Mouse (Mus musculus) G1E (cell line): ENCODE data around the gene Eif4e1b. TPM values are rescaled to one million over a fixed set of nuclear protein-coding genes. Genes with fewer than 3 reads are reported as not detected.

Source experiments
- ATAC-seq: 2 replicates; pipeline ENCODE4 v1.8.0; 2016; ENCODE audit warnings: mild to moderate bottlenecking; ENCODE audit not compliant: insufficient number of reproducible peaks, poor library complexity, low FRiP score, severe bottlenecking; ENCODE audit errors: extremely low read depth
- DNase-seq: peaks from one replicate; pipeline ENCODE4 v3.0.0; 2012; ENCODE audit warnings: low spot score
- H3K27me3 ChIP-seq: 2 replicates; pipeline ENCODE4 v1.6.1; 2012; ENCODE audit warnings: mild to moderate bottlenecking, low read length, inconsistent platforms; ENCODE audit not compliant: insufficient read depth
- H3K36me3 ChIP-seq: replicated peaks from 2 replicates; pipeline ENCODE3; 2012; ENCODE audit warnings: mild to moderate bottlenecking, inconsistent platforms
- H3K4me1 ChIP-seq: 2 replicates; pipeline ENCODE4 v1.6.1; 2012; ENCODE audit warnings: low read depth, low read length, inconsistent platforms, mixed read lengths; ENCODE audit not compliant: insufficient read depth
- H3K4me3 ChIP-seq: 2 replicates; pipeline ENCODE4 v1.5.1; 2012; ENCODE audit warnings: low read depth, mild to moderate bottlenecking, inconsistent platforms, low read length, moderate library complexity, mixed read lengths
- H3K9me3 ChIP-seq: replicated peaks from 2 replicates; pipeline ENCODE4 v1.6.1; 2012; ENCODE audit warnings: inconsistent platforms
- CTCF ChIP-seq: IDR thresholded peaks from 2 replicates; pipeline ENCODE4 v1.5.1; 2012; ENCODE audit warnings: low read depth, low read length, inconsistent platforms, mixed read lengths
- GATA1 ChIP-seq: IDR thresholded peaks from 2 replicates; pipeline ENCODE4 v1.6.1; 2012; ENCODE audit warnings: borderline replicate concordance, low read length, inconsistent platforms, mixed read lengths
- GATA2 ChIP-seq: IDR thresholded peaks from 2 replicates; pipeline ENCODE4 v1.6.1; 2012; ENCODE audit warnings: low read depth, low read length, inconsistent platforms, borderline replicate concordance
- POLR2AphosphoS5 ChIP-seq: IDR thresholded peaks from 2 replicates; pipeline ENCODE4 v1.6.1; 2012; ENCODE audit warnings: low read depth, low read length, inconsistent platforms; ENCODE audit not compliant: insufficient replicate concordance
- TAL1 ChIP-seq: conservative IDR thresholded peaks from 2 replicates; pipeline ENCODE4 v1.6.1; 2012; ENCODE audit warnings: low read depth, low read length, inconsistent platforms, mixed read lengths
- polyA plus RNA-seq: library from polyadenylated mRNA; stranded (reverse); fragments of >175 nt; gene quantifications from 2 replicates; pipeline ENCODE4 v1.2.3, GENCODE M21; 2012
- total RNA-seq, 2 experiments: library from RNA; stranded (forward) in 1 of 2; stranded (reverse) in 1 of 2; fragments of 200-1000 nt in 1 of 2; fragments of >200 nt in 1 of 2; fragmentation: Nextera tagmentation in 1 of 2; gene quantifications; 2 replicates each; pipeline ENCODE4 v1.2.3; 2014 to 2017

Eif4e1b gene
- total and polyA plus RNA-seq, 3 experiments, result 0.05 TPM; not detected in 2

DNA sequence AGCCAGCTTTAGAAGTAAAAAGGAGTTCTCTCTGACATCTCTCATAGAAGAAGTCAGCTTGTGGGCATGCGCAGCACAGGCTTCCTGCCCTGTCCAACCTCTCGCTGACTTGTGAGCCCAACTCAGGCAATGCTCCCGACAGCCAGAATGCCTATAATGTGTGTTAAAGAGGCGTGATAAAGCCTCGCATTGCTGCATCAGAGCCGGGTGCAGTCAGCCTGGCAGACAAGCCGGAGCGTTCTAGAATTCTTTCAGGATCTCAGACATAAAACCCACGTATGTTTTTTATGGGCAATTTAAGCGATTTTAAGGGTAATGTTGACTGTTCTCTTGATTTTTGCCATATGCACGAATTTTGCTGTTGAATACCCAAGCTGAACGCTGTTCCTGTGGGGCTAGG, 24.3 kb downstream of the Eif4e1b start:
- H3K4me3 ChIP-seq, result no peak overlapping the region
- DNase-seq, result no peak
- no peaks in the 10 kb centered on the region; the same call in 1 of the 2 replicates for H3K4me1 ChIP-seq
- H3K36me3 ChIP-seq, result no peaks in the 10 kb centered on the region
- ATAC-seq, result no peak
- no peaks in the 10 kb centered on the region for H3K9me3 ChIP-seq
- peaks cover 4% of the 10 kb centered on the region; the same call in 1 of the 2 replicates for H3K27me3 ChIP-seq
- TF ChIP-seq CTCF, result no peak
- no peak for TF ChIP-seq GATA2
- no peak for TF ChIP-seq POLR2AphosphoS5
- no peak for TF ChIP-seq GATA1
- no peak for TF ChIP-seq TAL1

- H3K4me3 ChIP-seq, result no peak overlapping the region
- no peak for DNase-seq
- H3K27me3 ChIP-seq, result peaks cover 4% of the 10 kb centered on the region; the same call in 1 of the 2 replicates
- H3K4me1 ChIP-seq, result no peaks in the 10 kb centered on the region; the same call in 1 of the 2 replicates
- no peak for TF ChIP-seq TAL1
- TF ChIP-seq GATA2, result no peak
- TF ChIP-seq CTCF, result no peak
- TF ChIP-seq POLR2AphosphoS5, result no peak
- TF ChIP-seq GATA1, result no peak
- ATAC-seq, result no peak
- no peaks in the 10 kb centered on the region for H3K9me3 ChIP-seq
- H3K36me3 ChIP-seq, result no peaks in the 10 kb centered on the region
These were observed 27.7 kb downstream of the Eif4e1b start for GRCm38 (mm10) chr13:54811476-54811875.

DNA sequence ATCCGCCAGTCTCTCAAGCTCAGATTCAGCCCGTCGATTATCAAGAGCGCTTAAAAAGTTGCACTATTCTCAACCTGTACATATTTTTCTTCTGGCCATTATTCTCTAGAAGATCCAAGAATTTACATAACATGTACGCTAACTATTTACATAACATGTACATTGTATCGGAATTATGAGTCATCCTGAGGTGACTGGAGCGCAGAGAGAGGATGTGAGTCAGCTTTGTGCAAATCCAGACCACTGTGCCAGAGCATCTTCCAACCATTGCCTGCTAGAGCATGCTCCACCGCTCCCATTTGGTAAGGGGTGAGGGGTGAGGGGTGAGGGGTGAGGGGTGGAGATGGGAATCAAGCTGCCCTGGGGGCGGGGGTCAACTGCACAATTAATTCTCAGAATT, 29.6 kb downstream of the Eif4e1b start:
- H3K27me3 ChIP-seq, result peaks cover 4% of the 10 kb centered on the region; the same call in 1 of the 2 replicates
- TF ChIP-seq GATA1 (no peak), GATA2 (no peak), POLR2AphosphoS5 (no peak), CTCF (no peak), TAL1 (no peak)
- ATAC-seq (no peak), DNase-seq (no peak)
- no peak overlapping the region for H3K4me3 ChIP-seq
- H3K9me3 ChIP-seq, result no peaks in the 10 kb centered on the region
- no peaks in the 10 kb centered on the region for H3K36me3 ChIP-seq
- H3K4me1 ChIP-seq, result no peaks in the 10 kb centered on the region; the same call in 1 of the 2 replicates

GRCm38 (mm10) chr13:54818399-54819254, 34.8 kb downstream of the Eif4e1b start:
- Histone ChIP-seq H3K4me3 (no peak overlapping the region), H3K36me3 (no peaks in the 10 kb centered on the region), H3K27me3 (no peaks in the 10 kb centered on the region; the same call in 1 of the 2 replicates), H3K4me1 (no peaks in the 10 kb centered on the region), H3K9me3 (no peaks in the 10 kb centered on the region)
- TF ChIP-seq GATA2 (no peak), POLR2AphosphoS5 (no peak)
- DNase-seq (no peak), ATAC-seq (no peak)

GRCm38 (mm10) chr13:54821106-54821505, 37.3 kb downstream of the Eif4e1b start:
- DNase-seq, result no peak
- Histone ChIP-seq H3K27me3 (no peaks in the 10 kb centered on the region), H3K4me1 (no peaks in the 10 kb centered on the region), H3K36me3 (no peaks in the 10 kb centered on the region), H3K4me3 (no peak overlapping the region), H3K9me3 (no peaks in the 10 kb centered on the region)
- TF ChIP-seq POLR2AphosphoS5, result no peak
- TF ChIP-seq GATA2, result no peak
- no peak for TF ChIP-seq GATA1
- TF ChIP-seq TAL1, result no peak
- TF ChIP-seq CTCF, result no peak
- no peak for ATAC-seq

GRCm38 (mm10) chr13:54821931-54822330, 38.1 kb downstream of the Eif4e1b start:
- Histone ChIP-seq H3K4me1 (no peaks in the 10 kb centered on the region), H3K9me3 (no peaks in the 10 kb centered on the region), H3K4me3 (no peak overlapping the region), H3K36me3 (no peaks in the 10 kb centered on the region), H3K27me3 (no peaks in the 10 kb centered on the region)
- DNase-seq (no peak), ATAC-seq (no peak)
- no peak for TF ChIP-seq GATA1
- no peak for TF ChIP-seq CTCF
- TF ChIP-seq POLR2AphosphoS5, result no peak
- TF ChIP-seq TAL1, result no peak
- no peak for TF ChIP-seq GATA2
